Mouse (Mus musculus) hindlimb bud, embryonic 11.5 days (tissue): ENCODE measurements around the gene Ppp5c.

Experiments
- DNase-seq: peaks from one replicate; pipeline ENCODE4 v3.0.0-alpha.2; 2012; ENCODE audit warnings: low read depth, low spot score; ENCODE audit errors: extremely low spot score

Ppp5c gene

GRCm38 (mm10) chr7:17054325-17054989 lies 26.7 kb upstream of the Ppp5c start:
- DNase-seq, result no peak

GRCm38 (mm10) chr7:17050933-17051594 lies 23.3 kb upstream of the Ppp5c start:
- peak; percentile 49 for DNase-seq

- no peak for DNase-seq
Measured at GRCm38 (mm10) chr7:17050491-17050890, 22.8 kb upstream of the Ppp5c start.

- DNase-seq, result no peak
Measured at GRCm38 (mm10) chr7:17048431-17049190, 20.9 kb upstream of the Ppp5c start.

GRCm38 (mm10) chr7:17047041-17047682 lies 19.4 kb upstream of the Ppp5c start:
- no peak for DNase-seq

- no peak for DNase-seq
Measured at GRCm38 (mm10) chr7:17045743-17046142, 18.0 kb upstream of the Ppp5c start.

GRCm38 (mm10) chr7:17039373-17039772 lies 11.6 kb upstream of the Ppp5c start:
- DNase-seq, result no peak

- no peak for DNase-seq
Measured at GRCm38 (mm10) chr7:17038018-17038695, 10.4 kb upstream of the Ppp5c start.

- DNase-seq, result no peak
Measured at GRCm38 (mm10) chr7:17030239-17030638, 2.5 kb upstream of the Ppp5c start.

GRCm38 (mm10) chr7:17028923-17029322 lies 1.2 kb upstream of the Ppp5c start:
- DNase-seq, result no peak

GRCm38 (mm10) chr7:17026710-17027587 lies 775 bp downstream of the Ppp5c start:
- DNase-seq, result peak; percentile 46

GRCm38 (mm10) chr7:17025896-17026622 lies 1.7 kb downstream of the Ppp5c start:
- DNase-seq, result no peak

- no peak for DNase-seq
Measured at GRCm38 (mm10) chr7:17025505-17025894, 2.2 kb downstream of the Ppp5c start.

- no peak for DNase-seq
Measured at GRCm38 (mm10) chr7:17024814-17025504, 2.8 kb downstream of the Ppp5c start.

- DNase-seq, result no peak
Measured at GRCm38 (mm10) chr7:17024141-17024540, 3.6 kb downstream of the Ppp5c start.

- DNase-seq, result no peak
Measured at GRCm38 (mm10) chr7:17023701-17024100, 4.0 kb downstream of the Ppp5c start.

GRCm38 (mm10) chr7:17022176-17022575 lies 5.5 kb downstream of the Ppp5c start:
- DNase-seq, result no peak

GRCm38 (mm10) chr7:17019426-17020166 lies 8.1 kb downstream of the Ppp5c start:
- DNase-seq, result no peak
